Mouse (Mus musculus) lung, postnatal 0 days (tissue): ENCODE results near the gene Enah.

Source experiments
- CTCF ChIP-seq: IDR thresholded peaks from 2 replicates; pipeline ENCODE4 v1.5.1; 2016; ENCODE audit warnings: antibody characterized with exemption, mild to moderate bottlenecking
- EP300 ChIP-seq: IDR thresholded peaks from 2 replicates; pipeline ENCODE4 v1.6.1; 2016; ENCODE audit warnings: antibody characterized with exemption, mild to moderate bottlenecking, control low read depth

DNA sequence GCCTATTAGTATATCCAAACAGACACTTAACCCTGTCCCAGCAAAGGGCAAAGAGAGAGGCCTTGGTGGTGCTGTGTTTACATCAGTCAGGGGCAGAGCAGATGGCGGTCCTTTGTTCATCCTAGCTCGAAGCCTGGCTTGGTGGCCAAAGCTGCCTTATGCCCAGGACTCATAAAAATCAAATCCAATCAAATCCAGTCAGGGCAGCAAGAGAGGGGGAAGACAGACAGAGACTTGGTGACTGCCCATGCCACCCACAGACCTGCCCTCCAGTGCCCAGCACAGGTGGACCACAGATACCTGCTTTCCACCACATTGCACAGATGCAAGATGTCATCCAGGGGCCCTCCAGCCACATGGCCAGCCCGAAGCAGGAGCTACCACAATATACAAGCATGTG, 143.1 kb downstream of the Enah start:
- TF ChIP-seq CTCF (no peak), EP300 (no peak)
